Mouse (Mus musculus) limb, embryonic 13.5 days (tissue): ENCODE measurements around the gene Gm17604. TPM values are rescaled to one million over a fixed set of nuclear protein-coding genes. Genes with fewer than 3 reads are reported as not detected.

Source experiments
- ATAC-seq: fragments of 200-750 bp; cut with Nextera tagmentation; 2 replicates; pipeline ENCODE4 v1.8.0; 2017; ENCODE audit warnings: low read depth, moderate number of reproducible peaks, moderate TSS enrichment; ENCODE audit not compliant: low FRiP score
- H3K27ac ChIP-seq: fragments of 300-500 bp; sonication (generic); 2 replicates; pipeline ENCODE4 v1.5.1; 2015; ENCODE audit warnings: inconsistent platforms, mild to moderate bottlenecking, moderate library complexity
- H3K27me3 ChIP-seq: fragments of 300-500 bp; sonication (generic); 2 replicates; pipeline ENCODE4 v1.6.1; 2015; ENCODE audit warnings: mild to moderate bottlenecking, inconsistent platforms
- H3K36me3 ChIP-seq: fragments of 300-500 bp; sonication (generic); 2 replicates; pipeline ENCODE4 v1.6.1; 2015; ENCODE audit warnings: inconsistent platforms, mild to moderate bottlenecking, moderate library complexity
- H3K4me1 ChIP-seq: fragments of 300-500 bp; sonication (generic); 2 replicates; pipeline ENCODE4 v1.6.1; 2015; ENCODE audit warnings: inconsistent platforms
- H3K4me2 ChIP-seq: fragments of 300-500 bp; sonication (generic); replicated peaks from 2 replicates; pipeline ENCODE4 v1.6.1; 2015; ENCODE audit warnings: inconsistent platforms, mild to moderate bottlenecking, moderate library complexity
- H3K4me3 ChIP-seq: fragments of 300-500 bp; sonication (generic); 2 replicates; pipeline ENCODE4 v1.5.1; 2015; ENCODE audit warnings: moderate library complexity, mild to moderate bottlenecking, inconsistent platforms
- H3K9ac ChIP-seq: fragments of 300-500 bp; sonication (generic); 2 replicates; pipeline ENCODE4 v1.6.1; 2015; ENCODE audit warnings: mild to moderate bottlenecking, inconsistent platforms
- H3K9me3 ChIP-seq: fragments of 300-500 bp; sonication (generic); 2 replicates; pipeline ENCODE4 v1.6.1; 2016; ENCODE audit warnings: inconsistent platforms
- WGBS: fragments of 180-500 bp; shearing (Covaris S2); methylation state at CpG from one replicate; pipeline ENCODE4 v1.1.7; 2015; 5-methylcytosine and 5-hydroxymethylcytosine counted together
- polyA plus RNA-seq: library from polyadenylated mRNA; unstranded; fragments of >200 nt; fragmentation: Nextera tagmentation; extraction: Ambion mirVana; gene quantifications from 2 replicates; pipeline ENCODE4 v1.2.1, GENCODE M21; 2015

Gene Gm17604
- not detected in 2 replicates for polyA plus RNA-seq

DNA sequence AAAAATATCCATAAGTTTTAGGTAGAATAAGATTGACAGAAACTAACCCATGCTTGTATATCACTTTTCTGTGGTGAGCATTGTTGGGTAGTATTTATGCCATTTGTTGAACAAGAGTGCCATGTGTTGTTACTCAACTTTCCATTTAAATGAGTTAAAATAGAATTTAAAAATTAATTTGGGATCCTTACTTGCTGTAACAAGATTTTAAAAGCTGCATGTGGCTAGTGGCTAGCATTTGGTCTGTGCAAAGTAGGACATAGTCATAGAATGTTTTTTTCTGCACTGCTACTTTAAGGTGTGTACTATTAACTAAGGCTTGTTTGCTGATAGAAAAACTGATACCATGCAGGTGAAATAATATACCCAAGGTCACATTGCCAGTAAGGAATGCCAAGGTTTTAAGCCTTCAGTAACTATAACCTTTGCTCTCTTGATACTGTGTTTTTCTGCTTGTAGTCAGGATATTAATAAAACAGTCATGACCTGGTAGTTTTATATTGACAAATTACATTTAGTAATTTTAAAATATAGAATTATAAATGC, at the start of gene Gm17604:
Gene Gm17604, minus strand, starts transcription at position 51 of the 546 bp plus-strand sequence.
- Histone ChIP-seq H3K27me3 (0 out of 2 replicates have a peak, but pooled peaks cover 9% of the 10 kb centered on the region), H3K4me2 (no peak within 1 kb of the TSS), H3K4me1 (no peaks in the 10 kb centered on the region), H3K9me3 (no peaks in the 10 kb centered on the region), H3K4me3 (no peak within 1 kb of the TSS), H3K9ac (no peak within 1 kb of the TSS), H3K36me3 (no peaks in the 10 kb centered on the region), H3K27ac (no peak within 1 kb of the TSS)
- ATAC-seq = no peak

DNA sequence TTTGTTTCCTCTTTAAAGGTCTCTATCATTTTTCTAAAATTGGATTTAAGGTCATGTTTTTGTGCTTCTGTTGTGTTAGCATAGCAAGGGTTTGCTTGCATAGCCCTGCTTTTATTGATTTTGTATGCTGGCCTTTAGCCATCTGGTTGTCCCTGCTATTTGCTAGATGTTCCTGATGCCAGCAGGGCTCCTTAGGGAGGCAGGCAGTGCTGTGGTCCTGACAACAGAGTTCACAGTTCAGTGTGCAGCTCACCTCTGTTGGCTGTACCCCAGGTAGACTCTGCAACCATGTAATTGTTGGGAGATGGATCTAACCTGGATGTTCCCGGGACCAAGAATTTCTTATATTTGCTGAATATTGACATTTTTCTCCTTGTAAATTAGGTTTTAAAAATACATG, 45.3 kb upstream of the Gm17604 start:
- Histone ChIP-seq H3K9me3 (no peaks in the 10 kb centered on the region), H3K4me3 (no peak overlapping the region), H3K27ac (no peak overlapping the region), H3K4me1 (no peaks in the 10 kb centered on the region), H3K36me3 (no peaks in the 10 kb centered on the region), H3K4me2 (no peak overlapping the region), H3K9ac (no peak overlapping the region), H3K27me3 (peaks cover 3% of the 10 kb centered on the region; the same call in 1 of the 2 replicates)
- ATAC-seq = no peak
- 92% methylated on average over 1 of the region's 1 CpGs for WGBS

DNA sequence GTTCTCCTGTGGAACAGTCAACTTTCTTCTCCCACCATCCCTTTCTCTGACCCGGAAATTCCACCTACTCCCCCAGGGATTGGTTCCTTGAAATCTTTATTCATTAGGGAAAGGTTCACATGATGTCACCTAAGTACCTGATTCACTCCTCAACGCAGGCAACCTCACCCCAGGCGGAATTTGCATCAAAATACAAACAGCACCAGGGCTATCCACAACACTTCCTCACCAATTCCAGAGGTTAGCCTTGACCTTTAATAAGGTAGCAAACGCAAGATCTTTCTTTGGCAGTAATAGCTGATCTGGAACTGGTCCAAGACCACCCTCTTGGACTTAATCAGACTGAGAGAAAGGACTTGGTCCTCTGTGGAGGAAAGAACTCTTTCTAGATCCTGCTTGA, 1.5 kb downstream of the Gm17604 start:
- no peaks in the 10 kb centered on the region for H3K4me1 ChIP-seq
- H3K9me3 ChIP-seq = no peaks in the 10 kb centered on the region
- no peak overlapping the region for H3K9ac ChIP-seq
- H3K36me3 ChIP-seq = no peaks in the 10 kb centered on the region
- H3K4me2 ChIP-seq = no peak overlapping the region
- ATAC-seq = no peak
- H3K27ac ChIP-seq = no peak overlapping the region
- peaks cover 10% of the 10 kb centered on the region; the same call in 1 of the 2 replicates for H3K27me3 ChIP-seq
- WGBS = 31% methylated on average over 4 of the region's 4 CpGs
- H3K4me3 ChIP-seq = no peak overlapping the region

DNA sequence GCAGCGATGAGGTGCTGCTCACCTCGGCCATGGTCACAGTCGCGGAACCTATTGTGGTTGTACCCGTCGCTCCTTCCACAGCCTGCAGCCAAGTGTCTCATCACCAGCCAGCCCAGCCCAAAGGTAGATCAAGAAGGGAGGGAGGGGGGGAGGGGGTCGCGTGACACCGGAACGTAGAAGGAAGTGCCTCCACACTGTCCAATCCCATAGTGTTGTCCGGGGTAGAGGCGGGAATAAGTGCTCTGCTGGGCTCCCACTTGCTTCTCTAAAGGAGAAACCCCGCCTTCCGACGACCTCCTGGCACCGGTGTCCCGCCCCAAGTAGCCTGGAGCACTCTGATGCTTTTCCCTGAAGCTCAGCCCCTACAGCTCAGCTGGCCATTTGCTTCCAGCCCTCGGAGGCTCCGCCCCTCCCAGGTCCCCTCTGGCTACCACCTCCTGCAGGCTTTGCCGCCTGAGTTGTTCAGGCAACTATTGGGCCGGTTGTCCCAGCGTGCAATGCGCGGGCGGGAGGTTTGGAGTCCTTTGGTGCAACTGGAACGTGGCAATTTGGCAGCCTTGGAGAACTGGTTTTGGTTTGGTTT, 24.3 kb downstream of the Gm17604 start, which contains the start of the genes Mospd2 and Fancb:
Gene Mospd2, minus strand, starts transcription at position 183 of the 583 bp plus-strand sequence.
Gene Fancb, plus strand, starts transcription at position 400 of the 583 bp plus-strand sequence.
- peak; percentile 100 for ATAC-seq
- WGBS = 13% methylated on average over 23 of the region's 26 CpGs
- peak within 1 kb of the TSS; percentile 65 for H3K9ac ChIP-seq
- no peaks in the 10 kb centered on the region for H3K9me3 ChIP-seq
- peak within 1 kb of the TSS; percentile 22; the same call in 1 of the 2 replicates for H3K27ac ChIP-seq
- H3K4me2 ChIP-seq = peak within 1 kb of the TSS; percentile 63
- no peaks in the 10 kb centered on the region for H3K36me3 ChIP-seq
- H3K4me3 ChIP-seq = peak within 1 kb of the TSS; percentile 55
- H3K4me1 ChIP-seq = no peaks in the 10 kb centered on the region
- H3K27me3 ChIP-seq = peaks cover 17% of the 10 kb centered on the region

DNA sequence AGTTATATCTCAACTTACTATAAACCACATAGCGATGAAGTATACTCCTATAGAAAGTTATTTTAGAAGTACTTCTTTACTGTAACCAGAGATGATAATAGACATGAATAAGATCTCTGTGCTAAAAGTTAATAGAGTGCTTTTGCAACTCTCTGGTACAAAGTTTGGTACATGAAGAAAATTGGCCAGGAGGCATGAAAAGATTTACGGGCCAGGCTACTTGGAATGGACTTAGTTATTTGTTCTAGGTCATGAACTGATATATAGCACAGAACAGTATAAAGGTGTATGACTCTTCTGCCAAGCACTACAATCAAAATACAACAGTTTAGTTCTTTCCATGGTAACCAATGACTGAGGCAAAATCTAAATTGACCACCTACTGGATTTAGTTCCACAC, 25.8 kb downstream of the Gm17604 start:
- Histone ChIP-seq H3K4me1 (no peaks in the 10 kb centered on the region), H3K36me3 (no peaks in the 10 kb centered on the region), H3K4me2 (peak overlapping the region; percentile 63), H3K27ac (no peak overlapping the region), H3K4me3 (peak overlapping the region; percentile 55; the same call in 1 of the 2 replicates), H3K27me3 (peaks cover 17% of the 10 kb centered on the region), H3K9ac (no peak overlapping the region), H3K9me3 (no peaks in the 10 kb centered on the region)
- 79% methylated on average over 2 of the region's 2 CpGs for WGBS
- ATAC-seq = no peak

DNA sequence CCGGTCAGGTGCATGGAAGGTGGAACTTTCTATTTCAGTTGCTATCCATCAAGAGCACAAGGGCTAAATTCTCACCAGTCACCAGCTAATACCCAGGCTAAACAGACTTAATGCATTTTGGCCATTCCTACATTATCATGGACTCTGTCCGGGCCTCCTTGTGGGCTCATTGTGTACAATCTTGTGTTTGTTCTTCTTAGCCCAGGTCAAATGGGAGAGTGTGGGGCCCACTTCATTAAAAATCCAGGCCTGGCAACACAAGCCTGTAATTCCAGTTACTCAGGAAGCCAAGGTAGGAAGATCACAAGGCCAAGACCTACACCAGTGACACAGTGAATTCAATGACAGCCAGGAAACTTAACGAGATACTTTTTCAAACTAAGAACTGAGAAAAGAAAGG, 33.4 kb downstream of the Gm17604 start:
- no peaks in the 10 kb centered on the region for H3K4me1 ChIP-seq
- H3K27ac ChIP-seq = no peak overlapping the region
- no peak overlapping the region for H3K9ac ChIP-seq
- H3K36me3 ChIP-seq = no peaks in the 10 kb centered on the region
- no peak overlapping the region for H3K4me3 ChIP-seq
- no peak overlapping the region for H3K4me2 ChIP-seq
- WGBS = 90% methylated on average over 3 of the region's 3 CpGs
- no peaks in the 10 kb centered on the region for H3K27me3 ChIP-seq
- no peak for ATAC-seq
- H3K9me3 ChIP-seq = no peaks in the 10 kb centered on the region

DNA sequence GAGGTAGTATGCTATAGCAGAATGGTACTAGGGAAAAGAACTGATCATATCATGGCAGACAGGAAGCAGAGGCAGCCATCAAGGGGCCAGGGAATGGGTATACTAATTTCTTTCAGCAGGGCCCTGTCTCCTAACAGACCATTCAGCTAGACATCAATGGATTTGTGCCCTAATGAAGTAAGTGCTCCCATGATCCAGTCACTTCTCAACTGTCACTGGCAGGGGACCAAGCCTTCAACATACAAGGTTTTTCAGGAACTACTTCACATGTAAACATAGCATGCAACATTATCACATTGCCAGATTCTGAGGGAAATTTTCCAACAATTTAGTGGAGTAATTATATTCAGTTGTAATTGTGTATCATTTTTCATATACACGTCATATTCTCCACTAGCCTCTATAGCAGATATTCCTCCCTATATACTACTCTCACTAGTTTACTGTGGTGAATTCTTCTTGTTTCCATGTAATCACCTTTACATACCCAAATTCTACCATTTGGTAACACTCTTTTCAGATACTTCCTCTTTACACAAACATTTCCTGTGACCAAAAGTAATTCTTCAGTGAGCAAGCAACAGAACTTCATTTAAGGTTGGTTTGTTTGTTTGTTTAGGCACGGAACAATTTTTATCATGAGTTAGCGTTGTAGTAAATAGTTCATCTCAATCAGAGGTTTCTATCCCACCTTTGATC, 38.7 kb downstream of the Gm17604 start:
- no peak overlapping the region for H3K4me3 ChIP-seq
- no peak overlapping the region for H3K9ac ChIP-seq

More for the DNA sequence above, 38.7 kb downstream of the Gm17604 start:
- Histone ChIP-seq H3K27me3 (peaks cover 3% of the 10 kb centered on the region; the same call in 1 of the 2 replicates), H3K4me1 (no peaks in the 10 kb centered on the region), H3K9me3 (no peaks in the 10 kb centered on the region), H3K27ac (no peak overlapping the region), H3K36me3 (no peaks in the 10 kb centered on the region), H3K4me2 (no peak overlapping the region)
- WGBS = 88% methylated on average over 3 of the region's 3 CpGs
- ATAC-seq = no peak

Other genes with a start within 250 kb of the Gm17604 start
- 17.7 and 19.7 TPM in 2 replicates for gene Mospd2, start 24.5 kb downstream of the Gm17604 start, polyA plus RNA-seq
- gene Fancb, start 24.2 kb downstream of the Gm17604 start, polyA plus RNA-seq = 8.1 and 8.3 TPM in 2 replicates